Mouse (Mus musculus) CH12.LX (cell line): ENCODE data around the gene Tmprss6.

Source experiments
- BHLHE40 ChIP-seq: IDR thresholded peaks from 2 replicates; pipeline ENCODE4 v1.6.1; 2011; ENCODE audit warnings: mild to moderate bottlenecking, low read depth, low read length, improper control_type of control experiment
- CTCF ChIP-seq, 2 experiments: IDR thresholded peaks in 1 of 2; conservative IDR thresholded peaks in 1 of 2; 2 replicates each; pipeline ENCODE4 v1.5.1; 2011 to 2012; ENCODE audit warnings: low read depth in 2 of 2, low read length in 2 of 2, improper control_type of control experiment in 1 of 2, inconsistent platforms in 1 of 2, mild to moderate bottlenecking in 1 of 2, moderate library complexity in 1 of 2
- ELF1 ChIP-seq: IDR thresholded peaks from 2 replicates; pipeline ENCODE4 v1.6.1; 2014; ENCODE audit warnings: low read depth, mild to moderate bottlenecking, inconsistent platforms, low read length, improper control_type of control experiment
- IRF4 ChIP-seq: IDR thresholded peaks from 2 replicates; pipeline ENCODE4 v1.6.1; 2014; ENCODE audit warnings: low read depth, mild to moderate bottlenecking, inconsistent platforms, low read length, improper control_type of control experiment
- KAT2A ChIP-seq: IDR thresholded peaks from 2 replicates; pipeline ENCODE4 v1.6.1; 2012; ENCODE audit warnings: low read length, improper control_type of control experiment, inconsistent platforms; ENCODE audit not compliant: insufficient replicate concordance
- MEF2A ChIP-seq: IDR thresholded peaks from 2 replicates; pipeline ENCODE4 v1.6.1; 2014; ENCODE audit warnings: low read depth, mild to moderate bottlenecking, inconsistent platforms, low read length, improper control_type of control experiment, borderline replicate concordance
- POLR2A ChIP-seq: IDR thresholded peaks from 2 replicates; pipeline ENCODE4 v1.6.1; 2011; ENCODE audit warnings: low read depth, mild to moderate bottlenecking, improper control_type of control experiment, low read length
- RCOR1 ChIP-seq: conservative IDR thresholded peaks from 2 replicates; pipeline ENCODE4 v1.6.1; 2012; ENCODE audit warnings: low read depth, mild to moderate bottlenecking, inconsistent platforms, low read length, improper control_type of control experiment
- TBP ChIP-seq: conservative IDR thresholded peaks from 2 replicates; pipeline ENCODE4 v1.6.1; 2011; ENCODE audit warnings: low read depth, low read length, improper control_type of control experiment
- UBTF ChIP-seq: IDR thresholded peaks from 2 replicates; pipeline ENCODE4 v1.6.1; 2012; ENCODE audit warnings: low read depth, mild to moderate bottlenecking, inconsistent platforms, low read length, improper control_type of control experiment, moderate library complexity
- USF1 ChIP-seq: IDR thresholded peaks from 2 replicates; pipeline ENCODE4 v1.6.1; 2014; ENCODE audit warnings: low read depth, mild to moderate bottlenecking, inconsistent platforms, low read length, improper control_type of control experiment
- ZC3H11A ChIP-seq: IDR thresholded peaks from 2 replicates; pipeline ENCODE4 v1.6.1; 2012; ENCODE audit warnings: low read depth, mild to moderate bottlenecking, inconsistent platforms, low read length, improper control_type of control experiment
- ZKSCAN1 ChIP-seq: IDR thresholded peaks from 2 replicates; pipeline ENCODE4 v1.6.1; 2012; ENCODE audit warnings: low read depth, inconsistent platforms, low read length, improper control_type of control experiment, borderline replicate concordance
- ZNF384 ChIP-seq: IDR thresholded peaks from 2 replicates; pipeline ENCODE4 v1.6.1; 2012; ENCODE audit warnings: low read depth, low read length, improper control_type of control experiment, inconsistent platforms

DNA sequence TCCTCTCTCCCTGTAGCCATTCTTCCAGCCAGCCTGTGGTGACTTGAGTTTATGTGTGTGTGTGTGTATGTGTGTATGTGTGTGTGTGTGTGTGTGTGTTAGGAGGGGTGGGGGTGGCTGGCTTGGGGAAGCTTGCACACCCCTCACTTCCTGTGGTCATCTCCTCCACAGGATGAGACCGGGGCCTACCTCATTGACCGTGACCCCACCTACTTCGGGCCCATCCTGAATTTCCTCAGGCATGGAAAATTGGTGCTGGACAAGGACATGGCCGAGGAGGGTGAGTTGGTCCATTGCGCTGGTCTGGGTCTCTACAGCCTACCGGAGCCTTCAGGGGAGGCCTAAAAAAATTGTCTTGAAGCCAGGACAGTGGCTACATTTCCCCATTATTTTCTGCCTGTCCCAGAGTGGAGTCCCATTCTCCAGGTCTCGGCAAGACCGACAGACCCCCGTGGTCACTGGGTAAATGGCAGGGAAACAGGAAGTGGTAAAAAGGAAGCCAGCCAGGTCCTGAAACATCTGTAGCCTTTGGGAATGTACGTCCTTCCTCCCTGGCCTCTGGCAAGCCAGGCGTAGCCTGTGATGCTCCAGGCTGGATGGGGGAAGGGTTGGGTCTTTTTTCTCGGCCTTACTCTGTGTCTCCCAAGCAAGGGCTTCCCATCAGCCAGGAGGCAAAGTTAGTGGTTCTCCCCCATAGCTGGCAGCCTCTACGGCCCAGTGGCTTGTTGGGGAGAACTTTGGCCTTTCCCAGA, 38.4 kb downstream of the Tmprss6 start:
- TF ChIP-seq CTCF (conservative IDR thresholded peaks at IDR 0.05 in 1 of 2, IDR thresholded peaks at IDR 0.05 in 1 of 2; ENCODE audit: low read depth in 2 of 2, low read length in 2 of 2) (no peak), POLR2A (no peak), USF1 (no peak), ZNF384 (no peak), ZC3H11A (no peak), KAT2A (no peak), TBP (no peak), IRF4 (no peak), BHLHE40 (no peak), ZKSCAN1 (no peak), ELF1 (no peak), RCOR1 (no peak), MEF2A (no peak), UBTF (no peak)
